8 mouse cellular contexts compared by ENCODE assay signal in genomic region chr15:59828421-59828820, GRCm38 (mm10).
DNase-seq lines count a peak whose midpoint lies in the region; ATAC-seq lines count a peak whose summit lies in the region.

No protein-coding gene starts in this region.

- H3K27ac ChIP-seq in hindbrain, embryonic 13.5 days, result no peak overlapping the region

- no peaks in the 10 kb centered on the region for H3K27me3 ChIP-seq in hindbrain, embryonic 13.5 days

- H3K36me3 ChIP-seq in hindbrain, embryonic 13.5 days, result no peaks in the 10 kb centered on the region

- peaks cover 14% of the 10 kb centered on the region for H3K4me1 ChIP-seq in hindbrain, embryonic 13.5 days (replicated peaks)

- ATAC-seq in hindbrain, embryonic 13.5 days (ENCODE audit: low FRiP score), result peak; percentile 80

- 0 out of 2 replicates have a peak overlapping the region, but pooled peaks have one; percentile 15 for H3K9ac ChIP-seq in hindbrain, embryonic 13.5 days

- WGBS in hindbrain, embryonic 13.5 days, result 16% methylated on average over 5 of the region's 5 CpGs

- peak; percentile 92 for DNase-seq in NIH3T3 (ENCODE audit: low read depth)
- DNase-seq in cerebellum, adult 8-10 months, result peak; percentile 76
- peak; percentile 53 to 77 for DNase-seq in frontal cortex, postnatal 10 days (ENCODE audit: low spot score in 2 of 2)
- peak; percentile 79 to 80 for DNase-seq in layer of hippocampus, postnatal 14 days (ENCODE audit: low spot score in 2 of 2)
- DNase-seq in lung, postnatal 14 days, result peak; percentile 84
- DNase-seq in ovary, postnatal 36 days (ENCODE audit: low spot score), result peak; percentile 68
- DNase-seq in thymus, postnatal 36 days, result peak; percentile 64 to 68

- no peaks in the 10 kb centered on the region for H3K9me3 ChIP-seq in hindbrain, embryonic 13.5 days

- H3K4me3 ChIP-seq in hindbrain, embryonic 13.5 days, result no peak overlapping the region

- no peak overlapping the region for H3K4me2 ChIP-seq in hindbrain, embryonic 13.5 days
